Mouse (Mus musculus): ENCODE data around the gene Clasp1. TPM values are rescaled to one million over a fixed set of nuclear protein-coding genes. Genes with fewer than 3 reads are reported as not detected.
A peak's percentile ranks its signal among the peaks of the same experiment; 100 is the strongest.

The Clasp1 gene
- total and polyA plus RNA-seq, 3 experiments: 13.9 to 21.3 TPM; not detected in 1

GRCm38 (mm10) chr1:118492811-118493210, 104.0 kb downstream of the Clasp1 start:
- H3K36me3 ChIP-seq (ENCODE audit: control insufficient read depth in 1 of 2, insufficient read depth in 2 of 2, low read length in 2 of 2): peaks cover 0 to 2% of the 10 kb centered on the region in 2 experiments; a peak in 2 of 4 replicates
- H3K9ac ChIP-seq (ENCODE audit: control insufficient read depth, low read depth, low read length, poor library complexity, severe bottlenecking): no peak overlapping the region
- H3K27me3 ChIP-seq (ENCODE audit: control insufficient read depth in 1 of 2, insufficient read depth in 2 of 2, low read length in 2 of 2): no peaks in the 10 kb centered on the region
- H3K4me3 ChIP-seq (ENCODE audit: control insufficient read depth in 1 of 2, insufficient read depth in 1 of 2, low read depth in 2 of 2, low read length in 2 of 2): no peak overlapping the region
- no peaks in the 10 kb centered on the region for H3K4me1 ChIP-seq (ENCODE audit: control insufficient read depth in 1 of 2, insufficient read depth in 2 of 2, low read length in 2 of 2)
- no peak overlapping the region for H3K27ac ChIP-seq (ENCODE audit: control insufficient read depth, low read depth, low read length)
- no peaks in the 10 kb centered on the region for H3K9me3 ChIP-seq (replicated peaks; ENCODE audit: insufficient read depth, low read length)
- DNase-seq (ENCODE audit: low read depth, low spot score): peak; percentile 45
- TF ChIP-seq MEF2A (IDR thresholded peaks at IDR 0.05; ENCODE audit: extremely low read depth, insufficient replicate concordance, low read depth, low read length, poor library complexity, severe bottlenecking) (no peak), TBP (IDR thresholded peaks at IDR 0.05; ENCODE audit: low read depth, low read length) (no peak), ZKSCAN1 (IDR thresholded peaks at IDR 0.05; ENCODE audit: low read depth, low read length) (no peak), MYC (IDR thresholded peaks at IDR 0.05; ENCODE audit: low read depth, low read length) (no peak), ZC3H11A (IDR thresholded peaks at IDR 0.05; ENCODE audit: low read depth, low read length) (peak; percentile 41; the same call in 1 of the 2 replicates), ETS1 (IDR thresholded peaks at IDR 0.05; ENCODE audit: low read depth, low read length) (no peak), MXI1 (IDR thresholded peaks at IDR 0.05; ENCODE audit: low read depth, low read length) (no peak), CTCF (IDR thresholded peaks at IDR 0.05 in 2 of 3, conservative IDR thresholded peaks at IDR 0.05 in 1 of 3; ENCODE audit: control insufficient read depth in 1 of 3, insufficient read depth in 1 of 3, low read depth in 2 of 3, low read length in 3 of 3, poor library complexity in 1 of 3, severe bottlenecking in 1 of 3) (peak; percentile 5 to 56 (median 30); a peak in 5 of 6 replicates), E2F4 (IDR thresholded peaks at IDR 0.05; ENCODE audit: borderline replicate concordance, low read depth, low read length) (no peak), POLR2AphosphoS5 (IDR thresholded peaks at IDR 0.05; ENCODE audit: borderline replicate concordance, low read depth, low read length) (no peak), SMC3 (IDR thresholded peaks at IDR 0.05; ENCODE audit: low read depth, low read length) (peak; percentile 65), RAD21 (IDR thresholded peaks at IDR 0.05; ENCODE audit: low read depth, low read length) (peak; percentile 38), MAFK (IDR thresholded peaks at IDR 0.05; ENCODE audit: borderline replicate concordance, low read depth, low read length) (no peak), UBTF (IDR thresholded peaks at IDR 0.05; ENCODE audit: borderline replicate concordance, insufficient read depth, low read depth, low read length) (no peak)
- H3K79me2 ChIP-seq (ENCODE audit: control insufficient read depth, insufficient read depth, low read length, poor library complexity): no peaks in the 10 kb centered on the region

- no peaks in the 10 kb centered on the region for H3K79me2 ChIP-seq (ENCODE audit: control insufficient read depth, insufficient read depth, low read length, poor library complexity)
- DNase-seq (ENCODE audit: low read depth, low spot score): no peak
- no peak overlapping the region for H3K27ac ChIP-seq (ENCODE audit: control insufficient read depth, low read depth, low read length)
- no peaks in the 10 kb centered on the region for H3K27me3 ChIP-seq (ENCODE audit: control insufficient read depth in 1 of 2, insufficient read depth in 2 of 2, low read length in 2 of 2)
- TF ChIP-seq MAZ (IDR thresholded peaks at IDR 0.05; ENCODE audit: low read depth, low read length): no peak
- no peak for TF ChIP-seq GABPA (IDR thresholded peaks at IDR 0.05; ENCODE audit: low read depth, low read length)
- no peak for TF ChIP-seq POLR2AphosphoS5 (IDR thresholded peaks at IDR 0.05; ENCODE audit: borderline replicate concordance, low read depth, low read length)
- no peak for TF ChIP-seq ELF1 (IDR thresholded peaks at IDR 0.05; ENCODE audit: low read depth, low read length)
- no peak for TF ChIP-seq MEF2A (IDR thresholded peaks at IDR 0.05; ENCODE audit: extremely low read depth, insufficient replicate concordance, low read depth, low read length, poor library complexity, severe bottlenecking)
- no peak for TF ChIP-seq ZC3H11A (IDR thresholded peaks at IDR 0.05; ENCODE audit: low read depth, low read length)
- TF ChIP-seq SIN3A (IDR thresholded peaks at IDR 0.05; ENCODE audit: low read length): no peak
- H3K36me3 ChIP-seq (ENCODE audit: control insufficient read depth in 1 of 2, insufficient read depth in 2 of 2, low read length in 2 of 2): peaks cover 0 to 8% of the 10 kb centered on the region in 2 experiments; a peak in 2 of 4 replicates
- no peak overlapping the region for H3K4me3 ChIP-seq (ENCODE audit: control insufficient read depth in 1 of 2, insufficient read depth in 1 of 2, low read depth in 2 of 2, low read length in 2 of 2)
- no peaks in the 10 kb centered on the region for H3K9me3 ChIP-seq (replicated peaks; ENCODE audit: insufficient read depth, low read length)
- no peak overlapping the region for H3K9ac ChIP-seq (ENCODE audit: control insufficient read depth, low read depth, low read length, poor library complexity, severe bottlenecking)
- no peaks in the 10 kb centered on the region for H3K4me1 ChIP-seq (ENCODE audit: control insufficient read depth in 1 of 2, insufficient read depth in 2 of 2, low read length in 2 of 2)
Observed at GRCm38 (mm10) chr1:118494551-118494950, 105.7 kb downstream of the Clasp1 start.

All from MEL (cell line).